Mouse (Mus musculus) neural tube, embryonic 11.5 days (tissue): ENCODE data around the gene Cyp21a1. TPM values are rescaled to one million over a fixed set of nuclear protein-coding genes. Genes with fewer than 3 reads are reported as not detected.

Source experiments
- microRNA-seq: library from miRNA; unstranded; fragments of <30 nt; microRNA quantifications from one replicate; pipeline ENCODE4, GENCODE M21; 2016
- polyA plus RNA-seq: library from polyadenylated mRNA; unstranded; fragments of >200 nt; fragmentation: Nextera tagmentation; extraction: Ambion mirVana; gene quantifications from 2 replicates; pipeline ENCODE4 v1.2.1, GENCODE M21; 2014

The Cyp21a1 gene
- polyA plus RNA-seq, 1 experiment from 2014 or later = not detected

Small RNA genes lying within 50 kb of the gene (microRNA-seq; reads per million reads assigned to microRNA genes)
- gene Gm27471 (not detected), gene Mir6970 (not detected), gene Mir6971 (1.0 reads per million)

Other genes starting within 250 kb of the Cyp21a1 start
- gene Notch4, start 240.3 kb downstream of the Cyp21a1 start, polyA plus RNA-seq = 11.0 and 13.1 TPM in 2 replicates
- gene Gpsm3, start 214.8 kb downstream of the Cyp21a1 start, polyA plus RNA-seq = 4.0 and 5.1 TPM in 2 replicates
- gene Pbx2, start 213.3 kb downstream of the Cyp21a1 start, polyA plus RNA-seq = 17.0 and 17.3 TPM in 2 replicates
- 2.3 and 2.4 TPM in 2 replicates for gene Ager, start 206.7 kb downstream of the Cyp21a1 start, polyA plus RNA-seq
- gene Rnf5, start 200.9 kb downstream of the Cyp21a1 start, polyA plus RNA-seq = 177 and 187 TPM in 2 replicates
- gene Agpat1, start 200.3 kb downstream of the Cyp21a1 start, polyA plus RNA-seq = 83.3 and 91.2 TPM in 2 replicates
- gene Egfl8, start 188.6 kb downstream of the Cyp21a1 start, polyA plus RNA-seq = 10.2 and 12.1 TPM in 2 replicates
- gene Ppt2, start 176.1 kb downstream of the Cyp21a1 start, polyA plus RNA-seq = 27.6 and 30.3 TPM in 2 replicates
- gene Prrt1, start 175.0 kb downstream of the Cyp21a1 start, polyA plus RNA-seq = 0.57 and 0.87 TPM in 2 replicates
- 15.5 and 17.6 TPM in 2 replicates for gene Fkbpl, start 159.8 kb downstream of the Cyp21a1 start, polyA plus RNA-seq
- 78.3 and 88.4 TPM in 2 replicates for gene Atf6b, start 157.4 kb downstream of the Cyp21a1 start, polyA plus RNA-seq
- gene Tnxb, start 134.0 kb downstream of the Cyp21a1 start, polyA plus RNA-seq = 0.03 TPM in 1 of 2 replicates, not detected in the other
- not detected in 2 replicates for gene C4b, start 60.7 kb downstream of the Cyp21a1 start, polyA plus RNA-seq
- gene Stk19, start 32.4 kb upstream of the Cyp21a1 start, polyA plus RNA-seq = 20.3 and 24.7 TPM in 2 replicates
- 69.4 and 71.0 TPM in 2 replicates for gene Dxo, start 32.5 kb upstream of the Cyp21a1 start, polyA plus RNA-seq
- 45.0 and 55.7 TPM in 2 replicates for gene Skiv2l, start 45.6 kb upstream of the Cyp21a1 start, polyA plus RNA-seq
- 125 and 132 TPM in 2 replicates for gene Nelfe, start 45.8 kb upstream of the Cyp21a1 start, polyA plus RNA-seq
- 2.6 and 2.9 TPM in 2 replicates for gene Cfb, start 58.0 kb upstream of the Cyp21a1 start, polyA plus RNA-seq
- gene Zbtb12, start 74.9 kb upstream of the Cyp21a1 start, polyA plus RNA-seq = 1.7 and 2.1 TPM in 2 replicates
- not detected in 2 replicates for gene Gm20547, start 77.5 kb upstream of the Cyp21a1 start, polyA plus RNA-seq
- gene C2, start 93.7 kb upstream of the Cyp21a1 start, polyA plus RNA-seq = 0.57 and 0.86 TPM in 2 replicates
- 62.7 and 70.3 TPM in 2 replicates for gene Ehmt2, start 93.9 kb upstream of the Cyp21a1 start, polyA plus RNA-seq
- gene Slc44a4, start 109.9 kb upstream of the Cyp21a1 start, polyA plus RNA-seq = not detected in 2 replicates
- 16.4 and 16.8 TPM in 2 replicates for gene Neu1, start 126.7 kb upstream of the Cyp21a1 start, polyA plus RNA-seq
- gene Hspa1b, start 154.7 kb upstream of the Cyp21a1 start, polyA plus RNA-seq = 0.13 and 0.37 TPM in 2 replicates
- not detected in 2 replicates for gene Gm20481, start 165.4 kb upstream of the Cyp21a1 start, polyA plus RNA-seq
- 1.1 and 1.9 TPM in 2 replicates for gene Hspa1a, start 167.6 kb upstream of the Cyp21a1 start, polyA plus RNA-seq
- gene Hspa1l, start 168.1 kb upstream of the Cyp21a1 start, polyA plus RNA-seq = 1.8 and 2.0 TPM in 2 replicates
- gene Lsm2, start 177.3 kb upstream of the Cyp21a1 start, polyA plus RNA-seq = 209 and 211 TPM in 2 replicates
- 109 and 114 TPM in 2 replicates for gene Vars, start 196.4 kb upstream of the Cyp21a1 start, polyA plus RNA-seq
- 0.08 TPM in 1 of 2 replicates, not detected in the other for gene Vwa7, start 212.0 kb upstream of the Cyp21a1 start, polyA plus RNA-seq
- 3.9 and 5.2 TPM in 2 replicates for gene Sapcd1, start 223.5 kb upstream of the Cyp21a1 start, polyA plus RNA-seq
- gene Msh5, start 242.2 kb upstream of the Cyp21a1 start, polyA plus RNA-seq = 4.1 and 6.2 TPM in 2 replicates
- gene Clic1, start 245.4 kb upstream of the Cyp21a1 start, polyA plus RNA-seq = 82.8 and 89.7 TPM in 2 replicates